Mouse (Mus musculus) layer of hippocampus, postnatal 25 days (tissue): Measurements from ENCODE around the gene Rffl. TPM values are rescaled to one million over a fixed set of nuclear protein-coding genes. Genes with fewer than 3 reads are reported as not detected.
"Not testable (repeated sequence)": the region's sequence is repeated elsewhere in the genome, so short reads cannot be mapped to it uniquely, and the experiment has no call there.

Experiments
- DNase-seq, 2 experiments: peaks; one replicate each; pipeline ENCODE4 v3.0.0; 2022; ENCODE audit warnings: mixed read lengths in 2 of 2, low spot score in 1 of 2; ENCODE audit errors: extremely low spot score in 1 of 2
- total RNA-seq, 2 experiments: library from RNA; stranded (reverse); gene quantifications; 2 replicates each; pipeline ENCODE4 v1.2.3; 2021

The Rffl gene
- total RNA-seq, 2 experiments from 2014 or later: 13.5 to 14.5 TPM

DNA sequence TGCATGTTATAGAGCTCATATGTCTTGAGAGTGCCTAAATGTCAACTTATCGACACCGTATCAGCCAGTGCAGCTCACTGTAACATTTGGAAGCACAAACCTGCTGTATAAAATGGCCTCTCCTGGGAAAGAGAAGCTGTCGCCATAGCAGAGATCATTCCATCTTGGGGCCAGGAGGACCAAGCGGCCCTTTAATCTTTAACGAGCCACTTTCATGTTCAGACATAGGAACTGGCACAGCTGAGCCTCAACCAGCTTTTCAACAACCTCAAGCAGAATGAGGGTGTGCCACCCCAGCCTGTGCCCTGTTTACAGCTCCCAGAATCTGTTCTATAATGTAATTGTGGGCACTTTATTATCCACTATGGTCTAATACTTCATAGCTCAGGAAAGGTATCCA is 20.8 kb downstream of the Rffl start:
- no peak for DNase-seq

DNA sequence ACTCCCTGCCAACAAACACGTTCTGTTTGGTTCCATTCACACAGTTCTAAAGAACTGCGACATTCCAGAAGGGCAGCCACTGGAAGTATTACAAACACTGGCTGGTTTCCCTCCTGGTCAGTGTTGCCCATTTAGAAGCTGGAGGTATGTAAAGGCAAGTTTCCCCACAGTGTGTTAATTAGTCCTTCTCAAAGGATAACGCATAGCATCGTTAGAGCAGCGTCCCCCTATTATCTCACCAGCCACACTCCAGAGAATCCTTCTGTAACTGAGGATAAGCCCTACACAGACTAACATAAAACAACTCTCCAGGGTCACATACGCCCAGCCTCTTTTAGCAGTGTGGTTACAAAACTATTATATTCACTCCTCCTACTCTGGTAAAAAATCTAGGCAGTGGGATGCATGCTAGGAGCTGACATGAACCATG is 23.4 kb downstream of the Rffl start:
- DNase-seq: no peak

DNA sequence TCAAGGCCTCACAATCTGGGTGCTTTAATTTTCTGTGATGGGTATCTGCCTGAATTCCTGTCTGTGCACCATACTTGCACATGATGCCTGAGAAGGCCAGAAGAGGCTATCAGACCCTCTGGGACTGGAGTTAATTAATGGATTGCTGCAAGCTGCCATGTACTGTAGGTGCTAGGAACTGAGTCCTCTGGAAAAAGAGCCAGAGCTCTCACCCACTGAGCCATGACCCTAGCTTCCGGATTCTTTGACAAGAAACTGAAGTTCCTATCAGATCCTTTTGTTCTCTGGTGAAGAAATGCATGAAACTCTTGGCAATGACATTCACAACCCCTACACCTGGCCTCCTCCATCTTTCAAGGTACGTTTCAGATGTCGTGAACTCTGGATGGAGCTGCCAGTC is 24.1 kb downstream of the Rffl start:
- no peak for DNase-seq

DNA sequence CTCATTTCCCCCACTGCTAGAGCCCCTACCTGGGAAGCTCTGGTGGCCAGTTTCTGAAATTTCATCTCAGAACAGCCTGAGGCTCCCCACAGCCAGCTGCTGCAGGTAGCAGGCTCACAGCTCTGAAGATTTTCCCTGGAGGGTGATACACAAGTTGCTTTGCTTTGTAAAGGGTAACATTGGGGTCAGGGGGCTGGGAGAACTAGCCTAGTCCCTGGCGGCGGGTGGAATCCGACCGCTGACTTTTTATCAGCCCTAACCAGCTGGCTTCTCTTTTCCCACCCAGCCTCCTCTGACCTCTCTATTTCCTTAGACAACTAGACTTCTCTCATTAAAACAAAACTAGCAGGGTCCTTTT is 25.0 kb downstream of the Rffl start:
- no peak for DNase-seq

DNA sequence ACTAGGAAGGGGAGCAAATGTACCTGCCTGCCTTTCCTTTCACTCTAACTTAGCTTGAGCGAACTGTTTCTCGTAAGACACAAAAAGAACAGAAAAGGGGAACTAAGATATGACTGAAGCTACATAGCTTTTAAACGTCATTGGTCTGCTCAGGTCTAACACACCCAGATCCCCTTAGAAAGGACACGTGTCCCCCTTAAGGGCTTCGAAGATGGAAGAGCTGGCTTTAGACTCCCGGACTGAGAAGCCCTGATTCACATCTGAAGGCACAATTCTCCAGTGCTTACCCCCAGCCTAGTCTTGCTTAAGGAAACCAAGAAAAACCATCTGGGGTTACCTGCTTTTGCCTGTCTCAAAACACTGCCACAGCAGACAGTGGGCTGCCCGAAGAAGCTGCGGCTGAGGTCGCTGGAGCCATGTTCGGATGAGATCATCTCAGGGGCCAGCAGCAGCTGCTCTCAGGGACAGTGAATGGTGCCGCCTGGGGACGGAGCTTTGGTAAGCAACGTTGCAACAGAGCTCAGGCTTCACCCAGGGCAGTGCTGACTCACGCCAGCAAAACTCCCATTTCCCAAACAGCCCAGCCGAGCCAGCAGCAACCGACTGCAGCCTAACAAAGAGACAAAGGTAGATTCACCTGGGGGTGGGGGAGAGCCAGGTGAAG is 25.5 kb downstream of the Rffl start:
- no peak for DNase-seq

DNA sequence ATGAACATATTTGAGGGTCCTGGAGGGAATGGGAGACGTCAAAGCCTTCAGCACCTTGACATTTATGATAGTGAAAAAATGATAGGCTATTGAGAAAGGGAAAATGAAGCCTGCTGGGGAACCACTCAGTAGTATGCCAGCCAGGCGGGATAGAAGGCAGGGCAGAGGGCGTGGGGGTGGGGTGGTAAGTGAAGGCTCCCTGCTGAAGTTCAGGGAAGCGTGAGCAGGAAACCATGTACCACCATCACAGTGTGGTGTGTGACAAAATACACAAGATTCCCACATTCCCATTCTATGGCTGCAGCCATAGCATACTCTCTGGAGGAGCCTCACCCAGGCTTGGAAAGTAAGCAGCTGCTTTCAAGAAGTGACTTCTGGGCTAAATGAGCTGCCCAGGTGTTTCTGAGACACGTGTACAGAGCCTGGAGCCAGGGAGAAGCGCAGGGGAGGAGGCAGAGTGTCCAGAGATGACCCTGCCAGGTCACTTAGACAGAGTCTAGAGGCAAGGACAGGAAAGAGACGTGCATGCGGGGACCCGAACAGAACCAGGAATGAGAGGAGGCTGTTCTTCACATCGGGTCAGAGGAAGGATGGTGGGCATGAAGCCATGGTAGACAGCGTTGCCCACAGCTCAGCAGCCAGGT is 26.1 kb downstream of the Rffl start:
- DNase-seq: no peak

DNA sequence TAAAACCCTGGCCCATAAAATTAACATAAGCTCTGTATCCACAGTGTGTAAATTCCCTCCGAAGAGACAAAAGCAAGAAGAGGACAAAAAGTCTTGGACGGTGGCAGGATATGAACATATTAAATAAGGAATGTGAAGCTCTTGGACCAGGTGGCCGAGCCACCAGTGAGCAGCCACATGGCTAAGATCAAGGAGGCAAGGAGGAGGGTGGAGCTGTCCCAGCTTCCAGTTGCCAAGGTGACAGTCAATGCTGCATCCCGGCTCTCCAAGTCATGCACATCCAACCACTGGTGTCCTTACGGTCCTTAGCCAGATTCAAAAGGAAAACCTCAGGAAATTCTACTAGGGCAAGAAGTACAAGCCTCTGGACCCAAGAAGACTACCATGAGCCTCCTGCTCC is 32.5 kb downstream of the Rffl start:
- no peak for DNase-seq

DNA sequence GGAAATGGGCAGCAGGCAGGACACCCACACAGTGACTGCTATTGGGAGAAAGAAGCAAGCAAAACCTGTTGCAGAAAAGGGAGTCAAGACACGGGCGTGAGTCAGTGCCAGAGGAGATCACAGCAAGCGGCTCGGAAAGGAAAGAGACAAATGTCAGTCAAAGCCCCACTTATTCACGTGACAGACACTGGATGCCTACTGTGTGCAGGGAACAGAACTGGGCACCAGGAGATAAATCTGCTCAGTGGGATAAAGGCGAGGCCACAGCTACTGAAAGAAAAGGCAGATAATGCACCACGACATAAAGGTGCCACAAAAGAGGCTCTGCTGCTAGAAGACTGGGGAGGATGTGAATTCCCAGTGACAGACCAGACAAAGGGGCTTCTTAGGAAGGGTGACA is 33.2 kb downstream of the Rffl start:
- DNase-seq: no peak

DNA sequence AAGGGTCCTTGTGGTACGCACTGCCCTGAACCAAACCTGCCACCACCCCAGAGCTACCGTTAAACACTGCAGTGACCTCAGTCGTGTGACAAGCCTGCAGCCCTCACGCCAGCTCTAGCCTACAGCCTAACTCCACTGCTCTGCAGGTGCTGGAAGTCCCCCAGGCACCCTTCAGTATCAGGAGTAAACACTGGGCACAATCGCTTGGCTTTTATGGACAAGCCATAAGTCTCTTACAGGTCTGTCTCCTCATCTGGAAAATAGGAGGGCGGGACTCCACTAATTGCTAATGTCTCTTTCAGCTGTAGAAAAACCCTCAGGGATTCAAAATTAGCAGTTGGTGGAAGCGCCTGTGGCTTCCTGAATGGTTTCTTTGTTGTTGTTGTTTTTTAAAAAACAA is 33.8 kb downstream of the Rffl start:
- DNase-seq: no peak

DNA sequence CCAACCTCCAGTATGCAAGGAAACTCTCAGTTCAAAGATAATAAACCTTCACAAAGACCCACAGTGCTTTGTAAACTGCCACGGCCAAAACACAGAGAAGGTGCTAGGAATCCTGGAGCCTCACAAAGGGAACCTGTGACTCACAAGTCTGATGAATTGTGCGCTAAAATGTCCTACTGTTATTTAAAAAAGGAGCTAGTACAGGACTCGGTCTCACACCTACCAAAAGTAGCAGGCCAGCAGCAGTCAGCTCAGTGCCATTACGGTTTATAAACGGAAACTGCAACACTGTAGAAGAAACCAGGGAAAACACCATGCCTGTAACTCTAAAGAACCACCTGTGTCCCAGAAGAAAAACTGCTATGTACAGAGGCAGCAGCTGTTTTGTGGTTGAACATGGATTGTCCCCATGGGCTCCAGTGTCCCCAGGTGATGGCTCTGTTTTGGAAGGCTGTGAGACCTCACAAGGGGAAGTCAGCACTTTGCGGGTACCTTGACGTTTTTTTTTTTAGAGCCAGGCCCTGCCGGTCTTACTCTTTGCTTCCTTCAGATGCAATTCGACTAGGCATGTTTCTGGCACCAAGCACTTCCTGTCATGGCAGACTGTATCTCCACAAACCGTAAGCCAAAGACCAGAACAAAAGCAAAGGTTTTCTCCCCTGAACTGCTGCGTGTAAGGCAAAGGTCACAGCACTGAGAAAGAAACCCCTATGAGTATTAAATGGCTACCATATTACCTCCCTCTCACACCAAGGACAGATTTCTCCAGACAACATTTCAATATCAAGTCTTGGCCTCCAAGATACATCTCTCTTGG is 35.2 kb downstream of the Rffl start:
- no peak for DNase-seq

DNA sequence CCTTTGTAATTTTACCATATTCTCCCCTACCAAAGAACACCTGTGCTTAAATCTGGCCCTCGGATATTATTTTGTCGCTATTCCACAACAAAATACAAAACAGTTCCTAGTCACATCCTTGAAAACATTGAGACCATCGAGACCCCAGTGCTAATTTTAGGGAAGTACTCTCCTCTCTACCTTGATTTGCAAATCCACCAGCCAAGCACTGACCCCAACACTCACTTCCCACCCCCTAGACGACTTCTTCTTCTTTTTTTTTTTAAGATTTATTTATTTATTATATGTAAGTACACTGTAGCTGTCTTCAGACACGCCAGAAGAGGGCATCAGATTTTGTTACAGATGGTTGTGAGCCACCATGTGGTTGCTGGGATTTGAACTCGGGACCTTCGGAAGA is 36.7 kb downstream of the Rffl start:
- not testable (repeated sequence) for DNase-seq

DNA sequence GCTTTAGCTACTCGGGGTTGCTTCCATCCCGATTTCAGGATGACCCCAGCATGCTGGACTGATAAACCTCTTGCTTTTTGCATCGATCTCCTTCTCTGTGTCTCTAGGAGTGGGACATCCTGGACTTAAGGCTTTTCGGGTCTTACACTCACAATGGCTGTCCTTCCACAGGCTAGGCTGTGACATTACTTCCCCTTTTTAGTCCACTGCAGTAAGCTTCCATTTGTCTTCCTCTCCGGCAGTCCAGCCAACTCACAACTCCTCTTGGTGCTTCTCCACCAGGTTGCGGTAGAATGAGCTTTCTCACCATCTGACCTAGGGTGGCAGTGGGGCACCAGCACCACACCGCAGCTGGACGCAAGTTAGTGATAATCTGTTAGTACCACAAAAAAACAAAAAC is 37.1 kb downstream of the Rffl start:
- no peak for DNase-seq

DNA sequence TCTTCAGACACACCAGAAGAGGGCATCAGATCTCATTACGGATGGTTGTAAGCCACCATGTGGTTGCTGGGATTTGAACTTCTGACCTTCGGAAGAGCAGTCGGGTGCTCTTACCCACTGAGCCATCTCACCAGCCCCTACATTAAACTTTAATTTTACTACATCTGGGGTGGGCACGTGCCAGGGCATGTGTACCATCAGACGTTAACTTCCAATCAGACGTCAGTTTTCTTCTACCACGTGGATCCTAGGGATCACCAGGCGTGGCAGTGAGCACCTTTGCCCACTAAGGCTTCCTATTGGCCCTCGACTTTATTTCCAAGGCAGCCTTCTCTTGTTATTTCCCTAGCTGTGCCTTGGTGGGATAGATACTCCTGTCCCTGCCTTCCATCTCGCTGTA is 38.6 kb downstream of the Rffl start:
- not testable (repeated sequence) for DNase-seq

DNA sequence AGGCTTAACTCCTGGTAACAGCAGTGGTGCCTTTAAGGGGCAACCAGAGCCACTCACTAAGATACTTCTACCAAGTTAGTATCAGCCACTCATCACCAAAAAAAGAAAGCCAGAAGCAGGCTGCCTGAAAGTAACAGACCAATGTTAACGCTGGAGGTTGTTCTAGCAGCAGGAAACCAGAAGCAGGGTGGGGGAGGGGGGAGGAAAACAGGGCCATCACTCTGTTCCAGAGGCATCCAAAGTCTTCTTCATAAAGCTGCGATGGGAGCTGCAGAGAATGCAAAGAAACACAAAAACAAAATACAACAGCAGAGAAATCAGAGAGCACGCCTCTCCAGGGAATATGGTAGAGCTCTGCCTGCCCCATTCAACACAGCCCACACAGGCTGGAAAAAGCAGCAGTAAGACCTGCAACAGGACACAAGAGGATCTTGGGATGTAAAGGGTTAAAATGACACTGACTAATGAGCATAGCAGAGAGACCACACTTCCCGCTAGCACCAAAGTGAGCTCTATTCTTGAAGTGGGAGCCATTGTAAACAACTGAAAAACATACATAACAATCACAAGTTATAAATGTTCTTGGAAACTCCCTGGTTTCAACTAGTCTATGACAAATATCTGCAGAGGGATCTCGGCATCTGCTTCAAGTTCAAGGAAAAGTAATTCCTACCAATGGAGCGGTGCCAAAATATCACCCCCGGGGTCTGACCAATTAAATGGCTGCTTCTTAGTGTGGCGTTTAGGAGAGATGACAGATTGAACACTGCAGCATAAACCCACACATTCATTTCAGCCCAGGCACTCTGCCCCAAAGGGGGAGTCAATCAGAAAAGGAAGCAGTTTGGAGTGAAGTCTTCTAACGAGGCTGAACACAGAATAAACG is 39.8 kb downstream of the Rffl start:
- no peak for DNase-seq

DNA sequence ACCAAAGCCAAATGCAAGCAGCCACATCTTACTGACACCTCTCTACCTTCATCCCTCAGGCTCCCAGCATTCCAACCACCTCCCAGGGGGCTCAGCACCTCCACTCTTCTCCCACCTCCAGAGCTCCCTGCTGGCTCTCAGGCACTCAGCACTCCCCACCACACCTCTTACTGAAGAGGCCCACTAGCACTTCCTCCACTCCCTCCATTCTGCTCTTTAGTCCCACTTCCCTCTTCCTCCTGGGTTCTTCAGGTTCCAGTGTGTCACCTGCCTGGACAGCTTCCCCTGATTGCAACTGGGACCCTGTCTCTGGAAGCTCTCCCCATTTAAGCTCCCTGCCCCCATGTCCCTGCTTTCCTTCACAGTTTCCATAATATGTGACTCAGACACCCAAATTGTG is 44.2 kb downstream of the Rffl start:
- no peak for DNase-seq

DNA sequence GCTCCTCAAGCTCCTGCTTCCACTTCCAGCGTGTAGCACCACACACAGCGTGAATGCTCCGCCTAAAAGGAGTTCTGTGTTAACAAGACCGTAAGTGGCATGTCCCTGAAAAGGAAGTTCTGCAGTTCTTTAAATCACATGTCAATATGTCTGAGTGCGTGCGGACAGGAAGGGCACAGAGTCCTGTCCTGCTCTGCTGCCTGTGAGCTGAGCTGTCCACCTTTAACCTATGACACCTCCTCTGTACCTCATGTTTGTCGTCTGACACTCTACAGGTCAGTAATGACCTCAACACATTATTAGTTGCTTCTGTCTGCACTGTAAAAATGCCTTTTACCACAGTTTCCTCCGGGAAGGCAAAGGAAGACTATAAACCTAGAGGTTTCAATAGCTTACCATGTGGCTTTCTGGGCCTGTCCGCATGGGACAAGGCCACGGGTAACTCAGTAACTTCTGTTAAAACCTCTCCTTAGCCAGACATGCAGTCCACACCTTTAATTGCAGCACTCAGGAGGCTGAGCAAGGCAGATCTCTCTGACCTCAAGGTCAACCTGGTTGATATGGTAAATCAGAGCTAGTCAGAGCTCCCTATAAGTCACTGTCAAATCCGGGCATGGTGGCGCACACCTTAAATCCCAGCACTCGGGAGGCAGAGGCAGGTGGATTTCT is 50.1 kb downstream of the Rffl start:
- no peak for DNase-seq

DNA sequence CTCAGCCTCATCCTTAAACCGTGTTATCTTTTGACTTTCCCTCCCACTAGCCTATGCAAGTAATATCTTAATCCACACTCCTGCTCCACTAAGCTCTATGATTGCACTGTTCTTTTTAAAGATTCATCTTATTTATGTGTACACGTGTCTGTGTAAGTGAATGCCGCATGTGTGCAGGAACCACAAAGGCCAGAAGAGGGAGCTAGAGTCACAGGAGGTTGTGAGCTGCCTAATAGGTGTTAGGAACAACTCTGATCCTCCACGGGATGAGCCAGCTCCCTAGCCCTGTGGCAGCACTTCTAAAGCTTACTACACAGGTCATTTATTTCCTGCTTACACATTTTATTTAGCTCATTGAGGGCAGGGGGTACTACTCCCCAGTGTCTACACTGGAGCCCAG is 51.7 kb downstream of the Rffl start:
- DNase-seq: peak in 1 of 2 experiments; percentile 46

DNA sequence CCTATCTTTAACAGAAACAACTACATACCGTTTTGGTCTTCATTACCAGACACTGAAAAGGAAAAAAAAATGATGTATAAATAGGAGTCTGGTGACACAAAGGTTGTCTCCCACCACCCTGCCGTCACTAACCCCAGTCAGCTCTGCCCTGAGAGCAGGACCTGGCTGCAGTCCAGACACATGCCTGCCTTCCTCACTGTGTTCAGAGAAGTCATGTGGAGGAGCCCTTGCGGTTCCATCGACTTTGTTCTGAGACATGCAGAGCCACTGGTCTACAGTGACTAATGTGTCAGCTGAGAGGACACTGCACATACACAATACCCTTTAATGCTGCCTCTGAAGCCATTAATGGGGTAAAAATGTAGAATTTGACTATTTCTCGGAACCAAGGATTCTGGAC is 62.5 kb downstream of the Rffl start:
- DNase-seq: no peak

DNA sequence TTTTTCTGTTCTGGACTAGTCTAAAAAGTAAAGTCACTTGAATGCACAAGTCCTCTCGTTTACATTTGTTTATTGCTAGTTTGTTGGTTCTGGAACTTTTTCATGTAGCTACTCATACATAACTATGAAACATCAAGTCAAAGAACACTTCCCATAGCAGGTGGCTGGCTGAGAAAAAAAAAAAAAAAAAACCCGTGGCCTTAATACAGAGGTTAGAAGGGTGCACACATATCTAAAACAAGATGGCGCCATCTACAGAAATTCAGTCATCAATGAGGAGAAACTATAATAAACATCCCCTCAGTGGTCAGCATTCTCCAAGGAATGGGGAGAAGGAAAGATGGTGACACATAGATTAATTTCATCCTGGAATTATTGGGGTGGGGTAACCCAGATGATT is 63.6 kb downstream of the Rffl start:
- no peak for DNase-seq

DNA sequence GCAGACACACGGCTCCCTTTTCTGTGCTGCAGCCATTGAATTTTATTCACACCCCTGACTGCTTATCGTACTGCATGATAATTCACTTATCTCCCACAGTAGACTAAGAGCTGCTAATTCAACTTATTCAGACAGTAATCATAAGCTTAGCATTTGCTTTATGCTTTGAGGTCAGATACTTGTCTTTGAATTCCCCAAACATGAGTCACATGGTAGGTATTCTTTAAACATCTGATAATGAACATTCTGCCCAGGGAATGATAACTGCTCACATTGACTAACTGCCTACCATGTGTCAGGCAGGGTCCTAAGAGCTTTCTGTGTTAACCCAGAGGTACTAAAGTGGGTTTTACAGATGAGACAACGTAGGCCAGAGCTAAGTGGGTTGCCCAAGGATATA is 64.4 kb downstream of the Rffl start:
- DNase-seq: no peak
